Mouse (Mus musculus) cortical plate, adult 2 months (tissue): ENCODE measurements at regions not wholly inside any gene's neighbourhood (a gene's known extent, or its start where the extent isn't known, plus 50 kb on each side); places are given as distances from the start of the nearest gene placed in this dataset.

Experiments used
- CTCF ChIP-seq: fragments of 200-500 bp; IDR thresholded peaks from 2 replicates; pipeline ENCODE4 v1.5.1; 2011; ENCODE audit warnings: mild to moderate bottlenecking, control low read depth, low read length; ENCODE audit not compliant: insufficient read depth; ENCODE audit errors: extremely low read depth
- POLR2A ChIP-seq: fragments of 200-500 bp; IDR thresholded peaks from 2 replicates; pipeline ENCODE4 v1.6.1; 2011; ENCODE audit warnings: mild to moderate bottlenecking, low read length, control low read depth; ENCODE audit not compliant: insufficient read depth; ENCODE audit errors: extremely low read depth

DNA sequence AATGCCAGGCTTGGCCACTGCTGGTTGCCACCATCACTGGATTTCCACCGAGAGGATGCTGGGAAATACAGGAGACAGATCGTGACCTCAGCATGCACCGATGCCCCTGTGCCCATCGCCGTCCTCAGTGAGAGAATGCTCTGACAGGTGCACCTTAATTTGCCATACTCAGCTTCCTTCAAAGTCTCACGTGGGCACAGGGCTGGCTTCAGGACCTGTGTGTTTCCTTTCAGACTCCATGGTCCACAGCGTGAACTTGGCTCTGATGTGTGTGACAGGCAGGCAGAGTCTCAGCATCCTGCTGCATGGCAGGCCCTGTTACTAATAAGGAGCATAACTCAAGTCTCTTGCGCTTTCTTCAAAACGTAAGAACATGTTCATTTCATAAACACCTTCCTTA is 246.6 kb downstream of the Agtpbp1 start:
- no peak for TF ChIP-seq CTCF
- TF ChIP-seq POLR2A, result no peak
